27 mouse cellular contexts compared by ENCODE assay signal in genomic region chr16:91922939-91923338, GRCm38 (mm10).
A peak's percentile ranks its signal among the peaks of the same experiment; 100 is the strongest.
DNase-seq lines count a peak whose midpoint lies in the region; ATAC-seq and TF ChIP-seq lines count a peak whose summit lies in the region.
"Had no signal": no experiment of that assay in that cellular context is flagged by ENCODE, and none has a peak within 500 bp of the region (broad histone marks: within the 10 kb centered on the region; RNA-seq: fewer than 3 reads in every experiment).

No protein-coding gene starts in this region.

- peaks cover 29% of the 10 kb centered on the region for H3K36me3 ChIP-seq in liver, adult 2 months (ENCODE audit: control insufficient read depth, insufficient read depth, low read length)
- H3K36me3 ChIP-seq in liver, embryonic 11.5 days (ENCODE audit: control insufficient read depth, insufficient read depth, low read length): peaks cover 33% of the 10 kb centered on the region
- peaks cover 52% of the 10 kb centered on the region for H3K36me3 ChIP-seq in kidney, embryonic 15.5 days

- H3K4me2 ChIP-seq in liver, embryonic 11.5 days: no peak overlapping the region
- H3K4me2 ChIP-seq in kidney, embryonic 15.5 days: no peak overlapping the region
- H3K4me2 ChIP-seq: forebrain, embryonic 13.5 days; heart, embryonic 11.5 days; heart, embryonic 15.5 days; hindbrain, embryonic 14.5 days had no signal

- TF ChIP-seq CTCF in liver, adult 2 months (IDR thresholded peaks at IDR 0.05; ENCODE audit: low read depth, low read length): no peak
- no peak for TF ChIP-seq CTCF in cortical plate, adult 2 months (IDR thresholded peaks at IDR 0.05; ENCODE audit: extremely low read depth, insufficient read depth, low read length)

- no peak overlapping the region for H3K9ac ChIP-seq in liver, adult 2 months (ENCODE audit: low read depth, low read length)
- no peak overlapping the region for H3K9ac ChIP-seq in liver, embryonic 11.5 days (ENCODE audit: low read depth, low read length)
- no peak overlapping the region for H3K9ac ChIP-seq in kidney, embryonic 15.5 days
- H3K9ac ChIP-seq: forebrain, embryonic 13.5 days; heart, embryonic 15.5 days; hindbrain, embryonic 14.5 days had no signal

- H3K27ac ChIP-seq in liver, adult 2 months (replicated peaks; ENCODE audit: insufficient read depth, low read depth, low read length): no peak overlapping the region
- H3K27ac ChIP-seq in liver, embryonic 11.5 days (ENCODE audit: low read depth, low read length): no peak overlapping the region
- H3K27ac ChIP-seq in cortical plate, adult 2 months (ENCODE audit: insufficient read depth, low read length): no peak overlapping the region
- H3K27ac ChIP-seq in kidney, embryonic 15.5 days: no peak overlapping the region
- H3K27ac ChIP-seq: forebrain, embryonic 10.5 days; forebrain, embryonic 13.5 days; gastrocnemius, adult 2 months; heart, embryonic 15.5 days; hindbrain, embryonic 14.5 days; hindbrain, postnatal 0 days had no signal

- no peaks in the 10 kb centered on the region for H3K4me1 ChIP-seq in liver, adult 2 months (ENCODE audit: control insufficient read depth, insufficient read depth, low read length)
- H3K4me1 ChIP-seq in liver, embryonic 11.5 days (replicated peaks; ENCODE audit: control insufficient read depth, insufficient read depth, low read length): no peaks in the 10 kb centered on the region
- no peaks in the 10 kb centered on the region for H3K4me1 ChIP-seq in cortical plate, adult 2 months (ENCODE audit: control insufficient read depth, insufficient read depth, low read length)
- H3K4me1 ChIP-seq in kidney, embryonic 15.5 days: peaks cover 2% of the 10 kb centered on the region; the same call in 1 of the 2 replicates

- no peak overlapping the region for H3K4me3 ChIP-seq in liver, adult 2 months (ENCODE audit: insufficient read depth, low read depth, low read length)
- no peak overlapping the region for H3K4me3 ChIP-seq in liver, embryonic 11.5 days (ENCODE audit: low read depth, low read length)
- no peak overlapping the region for H3K4me3 ChIP-seq in cortical plate, adult 2 months (ENCODE audit: insufficient read depth, low read length)
- no peak overlapping the region for H3K4me3 ChIP-seq in kidney, embryonic 15.5 days (replicated peaks)
- H3K4me3 ChIP-seq: forebrain, embryonic 10.5 days; forebrain, embryonic 13.5 days; gastrocnemius, adult 2 months; heart, embryonic 15.5 days had no signal

- no peaks in the 10 kb centered on the region for H3K9me3 ChIP-seq in liver, embryonic 11.5 days (ENCODE audit: control insufficient read depth, low read length)
- H3K9me3 ChIP-seq in kidney, embryonic 15.5 days (replicated peaks): no peaks in the 10 kb centered on the region
- H3K9me3 ChIP-seq: forebrain, embryonic 10.5 days; forebrain, embryonic 13.5 days; G1E; heart, embryonic 15.5 days had no signal

- no peak for ATAC-seq in liver, embryonic 11.5 days (replicated peaks; ENCODE audit: low FRiP score)
- no peak for ATAC-seq in kidney, embryonic 15.5 days (replicated peaks; ENCODE audit: low FRiP score)
- ATAC-seq: forebrain, embryonic 13.5 days; forebrain, embryonic 16.5 days; inflammation-experienced regulatory T-cells, adult 6 months; intestine, embryonic 16.5 days had no signal

- no peaks in the 10 kb centered on the region for H3K27me3 ChIP-seq in liver, adult 2 months (ENCODE audit: control insufficient read depth, insufficient read depth, low read length)
- H3K27me3 ChIP-seq in liver, embryonic 11.5 days (replicated peaks; ENCODE audit: control insufficient read depth, insufficient read depth, low read length): no peaks in the 10 kb centered on the region
- no peaks in the 10 kb centered on the region for H3K27me3 ChIP-seq in kidney, embryonic 15.5 days
- H3K27me3 ChIP-seq: forebrain, embryonic 13.5 days; heart, embryonic 15.5 days had no signal

- H3K79me2 ChIP-seq in liver, adult 2 months (ENCODE audit: control insufficient read depth, insufficient read depth, low read length): no peaks in the 10 kb centered on the region

- no peak for TF ChIP-seq POLR2A in liver, adult 2 months (IDR thresholded peaks at IDR 0.05; ENCODE audit: extremely low read depth, insufficient read depth, low read length)
- TF ChIP-seq POLR2A in cortical plate, adult 2 months (IDR thresholded peaks at IDR 0.05; ENCODE audit: extremely low read depth, insufficient read depth, low read length): 0 out of 2 replicates have a peak, but pooled peaks have one; percentile 4

- WGBS in liver, adult 2 months: 66% methylated on average over 8 of the region's 8 CpGs
- WGBS in liver, embryonic 11.5 days: 67% methylated on average over 8 of the region's 8 CpGs
- WGBS in kidney, embryonic 15.5 days: 70% methylated on average over 8 of the region's 8 CpGs

- DNase-seq in cerebellum, adult 11-12 months: peak; percentile 12
- no peak for DNase-seq in cerebellum, postnatal 36 days
- peak; percentile 2 for DNase-seq in gastrocnemius, postnatal 10 days
- DNase-seq in gastrocnemius, adult 18-20 months (ENCODE audit: low spot score): no peak
- peak; percentile 14 for DNase-seq in liver, adult 2 months (ENCODE audit: extremely low read depth, low read depth, low spot score)
- DNase-seq in liver, embryonic 11.5 days (ENCODE audit: low spot score): no peak
- DNase-seq: adrenal gland, adult 2 months; adrenal gland, postnatal 14 days; cerebellum, adult 11 months; cerebellum, adult 9-10 months; gastrocnemius, adult 2 months; gastrocnemius, postnatal 25 days; heart, postnatal 10 days; heart, postnatal 4 days; kidney, adult 18-20 months had no signal

Comparison
In these comparisons a context has a peak if more than half of its experiments do, and no peak if none do; other contexts are left out.
1. DNase-seq: peak in cerebellum, adult 11-12 months (single experiment), gastrocnemius, postnatal 10 days (single experiment) and liver, adult 2 months (single experiment); none in cerebellum, postnatal 36 days (0 of 2), gastrocnemius, adult 18-20 months (single experiment) and liver, embryonic 11.5 days (single experiment).